Mouse (Mus musculus) urinary bladder, adult 18-20 months (tissue): ENCODE measurements around the gene Fam47e.
"Not testable (repeated sequence)": the region's sequence is repeated elsewhere in the genome, so short reads cannot be mapped to it uniquely, and the experiment has no call there.

Experiments used
- DNase-seq, 2 experiments: peaks; one replicate each; pipeline ENCODE4 v3.0.0; 2022; ENCODE audit warnings: low spot score in 2 of 2, mixed read lengths in 2 of 2

Fam47e gene

DNA sequence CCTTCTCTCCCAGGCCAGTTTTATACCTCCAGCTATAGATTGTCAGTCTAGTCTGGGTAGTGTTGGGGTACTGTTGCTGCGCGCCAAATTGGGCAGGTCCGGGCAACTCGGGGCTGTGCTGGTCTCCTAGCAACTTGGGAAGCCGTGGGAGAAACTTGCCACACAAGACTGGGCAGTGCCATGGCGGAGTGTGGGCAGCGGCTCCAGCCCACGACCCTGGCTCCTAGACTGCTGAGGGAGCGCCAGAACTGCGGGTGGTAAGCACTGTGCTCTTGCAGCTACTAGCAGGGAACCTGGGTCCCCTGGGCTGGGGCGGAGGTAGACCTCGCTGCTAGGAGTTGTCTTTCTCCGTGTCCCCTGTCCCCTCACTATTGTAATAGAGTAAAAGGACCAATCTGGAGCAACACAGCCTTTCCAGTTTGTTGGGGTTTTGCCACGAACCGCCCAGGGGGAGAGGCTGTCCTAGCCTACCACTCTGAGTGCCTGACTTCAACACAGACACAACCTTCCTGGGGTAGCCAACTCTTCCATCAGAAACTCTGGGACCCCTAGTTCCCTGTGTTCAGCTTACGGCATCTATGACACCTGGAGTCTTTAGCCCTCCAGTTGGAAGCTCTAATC is at the start of gene Fam47e:
TSS of gene Fam47e (plus strand) at position 179 of the 621 bp plus-strand sequence.
- peak; percentile 41 to 54 for DNase-seq

GRCm38 (mm10) chr5:92505402-92505865 is 49.4 kb upstream of the Fam47e start:
- peak; percentile 86 to 94 for DNase-seq

DNA sequence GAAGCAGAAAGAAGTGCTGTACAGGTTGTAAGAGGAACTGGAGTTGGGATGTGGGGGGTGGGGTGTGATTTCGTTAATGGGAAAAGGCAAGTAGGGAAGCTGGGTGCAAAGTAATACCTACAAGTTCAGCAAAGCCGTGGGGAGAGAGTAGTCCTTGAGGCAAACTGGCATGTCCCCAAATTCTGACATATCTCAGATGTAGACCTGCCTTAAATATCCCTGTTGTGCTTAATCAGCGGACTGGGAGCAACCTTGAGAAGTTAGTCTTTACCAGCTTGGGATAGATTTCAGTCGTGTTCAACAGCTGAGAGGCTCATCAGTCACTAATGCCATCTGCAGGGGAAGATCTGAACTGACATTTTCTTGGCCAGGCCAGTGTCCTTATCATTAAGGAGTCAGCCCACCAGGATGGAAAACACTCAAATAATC is 48.6 kb upstream of the Fam47e start:
- no peak for DNase-seq

DNA sequence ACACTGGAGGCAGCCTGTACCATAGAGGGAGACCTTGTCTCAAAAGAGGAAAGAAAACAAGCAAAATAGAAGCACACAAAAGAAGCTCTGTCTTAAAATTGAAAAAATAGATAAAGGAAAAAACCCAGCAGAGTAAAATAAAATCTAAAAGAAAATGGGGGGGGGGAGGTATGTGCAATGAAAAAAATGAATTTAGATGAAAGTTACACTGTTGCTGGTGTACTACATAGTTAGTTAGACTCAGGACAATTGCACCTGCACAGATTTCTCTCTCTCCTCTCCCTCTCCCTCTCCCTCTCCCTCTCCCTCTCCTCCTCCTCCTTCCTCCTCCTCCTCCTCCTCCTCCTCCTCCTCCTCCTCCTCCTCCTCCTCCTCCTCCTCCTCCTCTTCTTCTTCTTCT is 48.1 kb upstream of the Fam47e start, which contains the start of gene Scarb2:
TSS of gene Scarb2 (minus strand) at position 101 of the 400 bp plus-strand sequence.
- no peak for DNase-seq

DNA sequence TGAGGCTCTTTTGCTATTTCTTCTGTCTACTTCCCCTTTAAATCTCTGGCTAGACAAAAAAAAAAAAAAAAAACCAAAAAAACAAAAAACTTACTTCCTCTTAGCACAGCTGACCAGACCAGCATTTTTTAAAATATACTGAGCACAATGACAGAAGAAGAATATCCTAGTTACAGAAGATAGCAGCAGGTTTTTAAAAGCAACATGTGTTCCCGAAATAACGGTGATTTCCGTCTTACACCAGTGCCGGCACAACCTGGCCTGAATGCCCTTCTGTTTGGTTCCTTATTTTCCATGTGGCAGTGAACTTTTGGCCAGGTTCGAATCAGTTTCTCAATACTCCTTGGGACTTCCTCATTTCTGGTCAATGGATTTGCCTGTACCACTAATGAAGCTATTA is 46.0 kb upstream of the Fam47e start:
- DNase-seq = no peak

DNA sequence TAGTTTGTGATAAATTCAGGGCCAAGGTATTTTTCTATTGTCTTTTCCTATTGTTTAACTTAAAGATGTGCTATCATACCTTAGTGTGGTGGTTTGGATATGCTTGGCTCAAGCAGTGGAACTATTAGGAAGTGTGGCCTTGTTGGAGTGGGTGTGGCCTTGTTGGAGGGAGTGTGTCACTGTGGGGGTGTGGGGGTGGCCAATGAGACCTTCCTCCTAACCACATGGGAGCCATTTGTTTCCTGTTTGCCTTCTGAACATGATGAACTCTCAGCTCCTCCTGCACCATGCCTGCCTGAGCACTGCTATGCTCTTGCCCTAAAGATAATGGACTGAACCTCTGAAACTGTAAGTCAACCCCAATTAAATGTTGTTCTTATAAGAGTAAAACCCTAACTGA is 43.6 kb upstream of the Fam47e start:
- no peak for DNase-seq

- DNase-seq = no peak
Observed at GRCm38 (mm10) chr5:92512066-92512465, 42.8 kb upstream of the Fam47e start.

DNA sequence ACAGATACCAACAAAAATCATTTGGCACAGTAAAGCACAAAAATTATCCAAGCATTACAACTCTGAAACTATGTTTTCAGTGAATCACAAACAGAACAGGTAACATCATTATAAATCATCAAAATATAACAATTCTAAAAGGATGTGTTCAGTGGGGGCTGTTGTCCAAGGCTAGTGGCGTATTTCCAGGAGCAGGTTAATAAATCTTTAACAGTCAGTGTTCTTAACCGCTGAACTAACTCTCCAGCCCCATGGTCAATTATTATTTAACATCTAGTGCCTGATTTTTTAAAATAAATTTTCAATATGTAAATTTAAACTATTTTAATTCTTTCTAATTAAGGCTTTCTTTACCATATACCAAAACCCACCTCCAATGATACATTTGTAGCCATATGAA is 33.7 kb upstream of the Fam47e start:
- not testable (repeated sequence) for DNase-seq

- no peak for DNase-seq
Observed at GRCm38 (mm10) chr5:92524821-92525258, 30.0 kb upstream of the Fam47e start.

GRCm38 (mm10) chr5:92539698-92540097 is 15.2 kb upstream of the Fam47e start:
- DNase-seq = no peak

GRCm38 (mm10) chr5:92552611-92553010 is 2.3 kb upstream of the Fam47e start:
- DNase-seq = no peak

DNA sequence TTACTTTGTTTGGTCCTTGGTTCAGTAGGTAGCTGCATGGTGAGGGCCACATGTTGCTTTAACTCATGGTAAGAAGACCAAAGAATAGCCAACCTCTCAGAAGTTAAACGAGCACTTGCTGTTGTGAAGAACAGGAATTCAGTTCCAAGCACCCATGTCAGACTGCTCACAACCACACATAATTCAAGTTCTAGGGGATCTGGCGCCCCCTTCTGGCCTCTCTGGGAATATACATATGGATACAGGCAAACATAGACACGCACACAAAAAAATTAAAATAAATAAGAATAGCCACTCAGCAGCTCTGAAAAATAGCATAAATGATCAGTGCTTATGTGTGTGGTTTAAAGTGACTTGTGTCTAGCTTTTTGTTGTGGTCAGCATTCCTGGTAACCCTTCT is 930 bp upstream of the Fam47e start:
- DNase-seq = no peak

DNA sequence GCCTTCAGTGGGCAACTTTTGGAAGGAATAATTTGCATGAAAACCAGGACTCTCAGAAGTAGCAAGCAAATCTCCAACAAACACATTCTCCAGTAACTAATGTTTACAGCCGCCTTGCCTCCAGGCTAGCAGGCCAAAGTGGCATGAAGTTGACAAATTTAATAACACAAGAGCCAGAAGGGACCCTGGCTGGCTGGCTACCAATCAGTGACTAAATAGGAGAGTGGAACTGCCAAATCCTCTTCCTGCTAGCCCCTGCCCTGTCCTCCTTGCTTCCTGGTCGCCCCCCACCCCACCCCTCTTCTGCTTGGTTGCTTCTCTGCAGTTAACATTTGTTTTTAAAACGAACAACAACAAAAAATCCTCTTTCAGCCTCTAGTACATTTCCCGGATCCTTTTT is 426 bp upstream of the Fam47e start:
- DNase-seq = no peak

- DNase-seq = no peak
Observed at GRCm38 (mm10) chr5:92555905-92556304, 1.0 kb downstream of the Fam47e start.

DNA sequence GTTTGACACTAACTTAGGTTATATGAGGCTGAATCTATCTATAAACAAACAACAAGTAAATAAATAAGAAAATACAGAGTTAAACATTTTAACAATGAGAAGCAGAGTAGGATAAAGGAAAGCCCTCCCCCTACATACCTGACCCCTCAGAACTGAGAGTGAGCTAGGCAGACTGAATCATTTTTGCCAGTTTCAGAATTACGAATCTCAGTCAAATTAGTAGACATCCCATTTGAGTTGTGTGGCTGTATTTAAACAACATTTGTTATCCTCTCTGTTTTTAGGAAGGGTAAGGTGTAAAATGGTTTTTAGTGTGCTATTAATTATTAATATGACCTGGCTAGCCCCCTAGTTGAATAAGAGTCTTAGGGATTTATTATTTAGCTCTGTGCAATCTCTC is 2.6 kb downstream of the Fam47e start:
- DNase-seq = no peak

DNA sequence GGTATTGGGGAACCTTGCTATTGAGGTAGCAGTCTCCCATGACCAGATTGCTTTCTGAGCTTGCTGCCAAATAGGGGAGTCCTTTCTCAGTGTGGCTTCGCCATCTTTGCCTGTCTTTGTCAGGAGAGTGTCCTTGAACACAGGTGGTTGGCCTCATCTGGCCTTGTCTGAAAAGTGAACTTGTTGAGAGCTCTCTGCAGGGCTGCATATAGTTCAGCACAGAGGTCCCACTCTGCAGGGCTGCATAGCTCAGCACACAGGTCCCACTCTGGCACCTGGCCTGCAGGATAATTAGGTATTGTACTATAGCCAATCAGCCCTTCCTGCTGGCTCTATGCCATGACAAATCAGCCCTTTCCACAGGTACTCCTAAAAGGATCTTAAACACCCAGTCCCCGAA is 5.3 kb downstream of the Fam47e start:
- no peak for DNase-seq

- DNase-seq = no peak
Observed at GRCm38 (mm10) chr5:92562002-92562401, 7.1 kb downstream of the Fam47e start.

DNA sequence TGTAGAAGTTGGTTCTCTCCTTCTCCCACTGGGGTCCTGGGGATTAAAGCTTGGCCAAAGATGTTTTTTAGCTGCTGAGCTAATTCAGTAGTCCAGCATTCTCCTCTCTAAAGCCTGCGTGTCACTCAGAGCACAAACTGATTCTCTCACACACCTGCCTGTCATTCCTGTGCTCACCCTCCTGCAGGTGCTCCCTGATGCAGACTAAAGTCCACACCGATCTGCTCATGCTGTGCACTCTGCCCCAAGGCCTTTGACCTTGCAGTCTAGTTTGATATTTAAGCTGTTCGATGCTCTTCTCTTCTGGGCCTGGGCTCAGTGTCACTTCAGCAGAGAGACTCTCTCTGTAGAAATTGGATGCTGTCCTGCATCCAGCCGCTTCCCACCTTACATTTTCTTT is 16.4 kb downstream of the Fam47e start:
- no peak for DNase-seq

DNA sequence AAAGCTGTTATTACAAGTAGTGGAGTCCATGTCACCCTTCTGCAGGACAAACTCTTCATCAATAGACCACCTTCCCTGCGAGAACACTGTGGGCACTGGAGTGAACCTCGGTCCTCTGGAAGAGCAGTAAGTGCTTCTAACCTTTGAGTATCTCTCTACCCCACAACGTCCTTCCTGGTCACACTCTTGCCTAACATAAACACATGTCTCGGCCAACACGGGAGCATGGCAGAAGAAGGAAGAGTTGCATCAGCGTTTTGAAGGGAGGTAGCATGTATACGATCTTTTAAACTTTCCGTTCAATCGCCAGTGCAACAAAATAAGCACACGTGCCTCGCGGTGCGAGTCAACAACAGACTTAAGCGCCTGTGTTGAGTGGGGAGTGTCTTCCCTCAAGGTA is 24.7 kb downstream of the Fam47e start:
- no peak for DNase-seq

GRCm38 (mm10) chr5:92585932-92586331 is 31.1 kb downstream of the Fam47e start:
- DNase-seq = no peak

- DNase-seq = no peak
Observed at GRCm38 (mm10) chr5:92595026-92595425, 40.2 kb downstream of the Fam47e start.

GRCm38 (mm10) chr5:92596865-92597264 is 42.0 kb downstream of the Fam47e start:
- DNase-seq = no peak

- peak; percentile 43 to 59 for DNase-seq
Observed at GRCm38 (mm10) chr5:92599030-92599429, 44.2 kb downstream of the Fam47e start.
